Mouse (Mus musculus): ENCODE results near the gene Rrn3.
A peak's percentile ranks its signal among the peaks of the same experiment; 100 is the strongest.

Rrn3 gene

GRCm38 (mm10) chr16:13785932-13786331, 5.4 kb downstream of the Rrn3 start:
- DNase-seq (ENCODE audit: low read depth, low spot score) = peak; percentile 97

GRCm38 (mm10) chr16:13793441-13793840, 12.9 kb downstream of the Rrn3 start:
- peak; percentile 39 for DNase-seq (ENCODE audit: low read depth, low spot score)

GRCm38 (mm10) chr16:13796746-13797175, 16.3 kb downstream of the Rrn3 start:
- DNase-seq (ENCODE audit: low read depth, low spot score) = no peak

- DNase-seq (ENCODE audit: low read depth, low spot score) = no peak
These were observed 20.7 kb downstream of the Rrn3 start for GRCm38 (mm10) chr16:13801231-13801630.

GRCm38 (mm10) chr16:13804666-13805065, 24.2 kb downstream of the Rrn3 start:
- DNase-seq (ENCODE audit: low read depth, low spot score) = peak; percentile 82

- DNase-seq (ENCODE audit: low read depth, low spot score) = no peak
These were observed 27.1 kb downstream of the Rrn3 start for GRCm38 (mm10) chr16:13807616-13808015.

- DNase-seq (ENCODE audit: low read depth, low spot score) = no peak
These were observed 27.9 kb downstream of the Rrn3 start for GRCm38 (mm10) chr16:13808410-13808809.

- peak; percentile 45 for DNase-seq (ENCODE audit: low read depth, low spot score)
These were observed 31.6 kb downstream of the Rrn3 start for GRCm38 (mm10) chr16:13812152-13812551.

GRCm38 (mm10) chr16:13813200-13813599, 32.7 kb downstream of the Rrn3 start:
- no peak for DNase-seq (ENCODE audit: low read depth, low spot score)

- peak; percentile 94 for DNase-seq (ENCODE audit: low read depth, low spot score)
These were observed 38.3 kb downstream of the Rrn3 start, which contains the start of gene Ntan1 for GRCm38 (mm10) chr16:13818560-13819393. Gene Ntan1 (plus strand): TSS chr16:13818845.

- DNase-seq (ENCODE audit: low read depth, low spot score) = no peak
These were observed 38.9 kb downstream of the Rrn3 start for GRCm38 (mm10) chr16:13819394-13819743.

GRCm38 (mm10) chr16:13819806-13820500, 39.4 kb downstream of the Rrn3 start:
- no peak for DNase-seq (ENCODE audit: low read depth, low spot score)

- DNase-seq (ENCODE audit: low read depth, low spot score) = peak; percentile 35
These were observed 40.3 kb downstream of the Rrn3 start for GRCm38 (mm10) chr16:13820771-13821170.

- DNase-seq (ENCODE audit: low read depth, low spot score) = no peak
These were observed 45.4 kb downstream of the Rrn3 start for GRCm38 (mm10) chr16:13825781-13826490.

- DNase-seq (ENCODE audit: low read depth, low spot score) = no peak
These were observed 46.0 kb downstream of the Rrn3 start for GRCm38 (mm10) chr16:13826511-13826910.

- peak; percentile 64 for DNase-seq (ENCODE audit: low read depth, low spot score)
These were observed 49.9 kb downstream of the Rrn3 start for GRCm38 (mm10) chr16:13830444-13830843.

GRCm38 (mm10) chr16:13831606-13832005, 51.1 kb downstream of the Rrn3 start:
- DNase-seq (ENCODE audit: low read depth, low spot score) = no peak

GRCm38 (mm10) chr16:13834382-13834781, 53.9 kb downstream of the Rrn3 start:
- DNase-seq (ENCODE audit: low read depth, low spot score) = no peak

- DNase-seq (ENCODE audit: low read depth, low spot score) = no peak
These were observed 59.5 kb downstream of the Rrn3 start for GRCm38 (mm10) chr16:13840056-13840455.

- DNase-seq (ENCODE audit: low read depth, low spot score) = no peak
These were observed 60.4 kb downstream of the Rrn3 start for GRCm38 (mm10) chr16:13840956-13841355.

GRCm38 (mm10) chr16:13845031-13845430, 64.5 kb downstream of the Rrn3 start:
- DNase-seq (ENCODE audit: low read depth, low spot score) = no peak

- DNase-seq (ENCODE audit: low read depth, low spot score) = no peak
These were observed 66.2 kb downstream of the Rrn3 start for GRCm38 (mm10) chr16:13846675-13847074.

Measured in ZHBTc4 (cell line).